ENCODE assay signal across 24 mouse cellular contexts in the genomic region with DNA sequence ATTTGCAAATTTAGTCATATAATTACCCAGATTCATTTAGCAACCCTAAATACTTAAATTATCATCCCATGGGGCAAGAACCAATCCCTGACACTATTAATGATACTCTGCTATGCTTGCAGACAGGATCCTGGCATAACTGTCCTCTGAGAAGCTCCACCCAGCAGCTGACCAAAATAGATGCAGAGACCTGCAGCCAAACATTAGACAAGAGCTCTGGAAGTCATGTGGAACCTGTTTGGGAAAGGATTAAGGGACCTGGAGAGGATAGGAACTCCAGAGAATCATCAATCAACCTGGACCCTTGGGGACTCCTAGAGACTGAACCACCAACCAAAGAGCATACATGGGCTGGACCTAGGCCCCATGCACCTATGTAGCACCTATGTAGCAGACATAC.
"Had no signal": no experiment of that assay in that cellular context is flagged by ENCODE, and none has a peak within 500 bp of the region (broad histone marks: within the 10 kb centered on the region; RNA-seq: fewer than 3 reads in every experiment).

No protein-coding gene starts in this region.

- H3K27ac ChIP-seq: forebrain, embryonic 15.5 days; hindbrain, embryonic 10.5 days; hindbrain, embryonic 12.5 days; hindbrain, embryonic 14.5 days; intestine, embryonic 15.5 days; layer of hippocampus, adult 2 months; left cerebral cortex, adult 2 months; limb, embryonic 10.5 days; limb, embryonic 12.5 days; liver, embryonic 13.5 days; liver, embryonic 15.5 days had no signal

- H3K4me3 ChIP-seq: forebrain, embryonic 15.5 days; hindbrain, embryonic 10.5 days; hindbrain, embryonic 12.5 days; intestine, embryonic 15.5 days; layer of hippocampus, adult 2 months; left cerebral cortex, adult 2 months; limb, embryonic 10.5 days; limb, embryonic 12.5 days; liver, embryonic 13.5 days; liver, embryonic 15.5 days had no signal

- H3K36me3 ChIP-seq: forebrain, embryonic 15.5 days; hindbrain, embryonic 10.5 days; hindbrain, embryonic 12.5 days; intestine, embryonic 15.5 days; limb, embryonic 10.5 days; limb, embryonic 12.5 days; liver, embryonic 13.5 days; liver, embryonic 15.5 days had no signal

- DNase-seq: forebrain, postnatal 0 days; gastrocnemius, postnatal 14 days; gastrocnemius, postnatal 36 days; kidney, adult 18-20 months; kidney, adult 8-10 months; kidney, postnatal 10 days; kidney, postnatal 25 days; kidney, postnatal 4 days; liver; liver, embryonic 13.5 days had no signal

- H3K9me3 ChIP-seq: forebrain, embryonic 15.5 days; hindbrain, embryonic 10.5 days; hindbrain, embryonic 12.5 days; intestine, embryonic 15.5 days; limb, embryonic 10.5 days; limb, embryonic 12.5 days; liver, embryonic 13.5 days; liver, embryonic 15.5 days had no signal

- H3K9ac ChIP-seq: forebrain, embryonic 15.5 days; forebrain, postnatal 0 days; hindbrain, embryonic 12.5 days; hindbrain, embryonic 14.5 days; intestine, embryonic 15.5 days; limb, embryonic 12.5 days; liver, embryonic 13.5 days; liver, embryonic 15.5 days had no signal

- ATAC-seq: forebrain, embryonic 15.5 days; forebrain, postnatal 0 days; hindbrain, embryonic 16.5 days; inflammation-experienced regulatory T-cells, adult 6 months; intestine, embryonic 15.5 days; intestine, postnatal 0 days had no signal

- H3K4me2 ChIP-seq: forebrain, embryonic 15.5 days; hindbrain, embryonic 12.5 days; hindbrain, embryonic 14.5 days; intestine, embryonic 15.5 days; limb, embryonic 12.5 days; liver, embryonic 11.5 days; liver, embryonic 13.5 days; liver, embryonic 15.5 days had no signal

- H3K4me1 ChIP-seq: forebrain, embryonic 15.5 days; hindbrain, embryonic 10.5 days; hindbrain, embryonic 12.5 days; intestine, embryonic 15.5 days; limb, embryonic 10.5 days; limb, embryonic 12.5 days; liver, embryonic 13.5 days; liver, embryonic 15.5 days had no signal

- H3K27me3 ChIP-seq: forebrain, embryonic 15.5 days; hindbrain, embryonic 12.5 days; intestine, embryonic 15.5 days; limb, embryonic 12.5 days; liver, embryonic 13.5 days; liver, embryonic 15.5 days had no signal
